Mouse (Mus musculus) heart, embryonic 11.5 days (tissue): ENCODE data around the gene Mb21d2. TPM values are rescaled to one million over a fixed set of nuclear protein-coding genes. Genes with fewer than 3 reads are reported as not detected.

Experiments used
- ATAC-seq: fragments of 200-750 bp; cut with Nextera tagmentation; replicated peaks from 2 replicates; pipeline ENCODE4 v1.8.0; 2017; ENCODE audit warnings: moderate library complexity; ENCODE audit not compliant: insufficient number of reproducible peaks, low FRiP score, low TSS enrichment
- H3K27ac ChIP-seq: fragments of 300-500 bp; sonication (generic); 2 replicates; pipeline ENCODE4 v1.5.1; 2014; ENCODE audit warnings: mild to moderate bottlenecking, low read depth, low read length
- H3K27me3 ChIP-seq: fragments of 300-500 bp; sonication (generic); 2 replicates; pipeline ENCODE4 v1.6.1; 2014; ENCODE audit warnings: mild to moderate bottlenecking, low read length, mixed read lengths; ENCODE audit not compliant: control insufficient read depth, insufficient read depth
- H3K36me3 ChIP-seq: fragments of 300-500 bp; sonication (generic); 2 replicates; pipeline ENCODE4 v1.6.1; 2014; ENCODE audit warnings: mild to moderate bottlenecking, low read length, moderate library complexity, mixed read lengths; ENCODE audit not compliant: control insufficient read depth, insufficient read depth
- H3K4me1 ChIP-seq: fragments of 300-500 bp; sonication (generic); 2 replicates; pipeline ENCODE4 v1.6.1; 2014; ENCODE audit warnings: low read length; ENCODE audit not compliant: control insufficient read depth, insufficient read depth
- H3K4me2 ChIP-seq: fragments of 300-500 bp; sonication (generic); 2 replicates; pipeline ENCODE4 v1.6.1; 2014; ENCODE audit warnings: mild to moderate bottlenecking, moderate library complexity
- H3K4me3 ChIP-seq: fragments of 300-500 bp; sonication (generic); 2 replicates; pipeline ENCODE4 v1.5.1; 2014; ENCODE audit warnings: low read depth, low read length
- H3K9ac ChIP-seq: fragments of 300-500 bp; sonication (generic); 2 replicates; pipeline ENCODE4 v1.6.1; 2014; ENCODE audit warnings: mild to moderate bottlenecking, low read depth, low read length, moderate library complexity
- H3K9me3 ChIP-seq: fragments of 300-500 bp; sonication (generic); replicated peaks from 2 replicates; pipeline ENCODE4 v1.6.1; 2016; ENCODE audit warnings: low read length; ENCODE audit not compliant: control insufficient read depth
- WGBS: fragments of 180-500 bp; shearing (Covaris S2); extraction: QIAGEN DNeasy Blood & Tissue Kit; methylation state at CpG from one replicate; pipeline ENCODE4 v1.1.7; 2014; ENCODE audit not compliant: insufficient replicate concordance; 5-methylcytosine and 5-hydroxymethylcytosine counted together
- polyA plus RNA-seq: library from polyadenylated mRNA; unstranded; fragments of >200 nt; fragmentation: Nextera tagmentation; extraction: Ambion mirVana; gene quantifications from 2 replicates; pipeline ENCODE4 v1.2.1, GENCODE M21; 2014

Gene Mb21d2
- 5.8 and 6.9 TPM in 2 replicates for polyA plus RNA-seq

GRCm38 (mm10) chr16:28928815-28929685, at the start of gene Mb21d2:
Gene Mb21d2 (minus strand): TSS chr16:28929673.
- Histone ChIP-seq H3K4me2 (peak within 1 kb of the TSS; percentile 83), H3K9ac (peak within 1 kb of the TSS; percentile 91), H3K27ac (peak within 1 kb of the TSS; percentile 91), H3K9me3 (no peaks in the 10 kb centered on the region), H3K4me1 (peaks cover 11% of the 10 kb centered on the region), H3K4me3 (peak within 1 kb of the TSS; percentile 91), H3K36me3 (no peaks in the 10 kb centered on the region), H3K27me3 (no peaks in the 10 kb centered on the region)
- ATAC-seq = peak; percentile 19; the same call in 1 of the 2 replicates
- WGBS = under 1% methylated on average over 69 of the region's 73 CpGs

- Histone ChIP-seq H3K27ac (no peak overlapping the region), H3K4me1 (no peaks in the 10 kb centered on the region), H3K27me3 (no peaks in the 10 kb centered on the region), H3K36me3 (no peaks in the 10 kb centered on the region), H3K9ac (no peak overlapping the region), H3K4me3 (no peak overlapping the region), H3K9me3 (no peaks in the 10 kb centered on the region), H3K4me2 (no peak overlapping the region)
- WGBS = 68% methylated on average over 2 of the region's 2 CpGs
- ATAC-seq = no peak
Measured at GRCm38 (mm10) chr16:28966236-28966635, 36.8 kb upstream of the Mb21d2 start.

DNA sequence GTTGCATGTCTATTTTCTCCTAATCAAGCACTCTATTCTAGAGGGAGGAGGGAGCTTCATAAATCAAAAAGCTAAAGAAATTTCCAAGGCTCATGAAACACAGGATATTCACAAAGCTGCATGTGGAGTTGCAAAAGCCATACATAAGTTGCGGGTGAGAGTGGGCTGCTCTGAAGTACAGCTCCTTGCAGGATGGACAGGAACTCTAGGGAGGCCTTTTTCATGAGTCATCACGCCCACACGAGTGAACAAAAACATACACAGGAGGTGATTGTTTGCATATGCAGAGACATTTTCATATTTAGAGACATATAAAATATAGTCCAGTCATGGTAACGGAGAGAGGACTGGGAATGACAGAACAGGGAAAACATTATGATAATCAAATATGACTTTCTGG, 34.6 kb upstream of the Mb21d2 start:
- H3K27ac ChIP-seq = no peak overlapping the region
- WGBS = 63% methylated on average over 4 of the region's 4 CpGs
- H3K27me3 ChIP-seq = no peaks in the 10 kb centered on the region
- no peaks in the 10 kb centered on the region for H3K9me3 ChIP-seq
- H3K4me1 ChIP-seq = no peaks in the 10 kb centered on the region
- no peak overlapping the region for H3K4me2 ChIP-seq
- H3K4me3 ChIP-seq = no peak overlapping the region
- no peaks in the 10 kb centered on the region for H3K36me3 ChIP-seq
- ATAC-seq = no peak
- no peak overlapping the region for H3K9ac ChIP-seq

DNA sequence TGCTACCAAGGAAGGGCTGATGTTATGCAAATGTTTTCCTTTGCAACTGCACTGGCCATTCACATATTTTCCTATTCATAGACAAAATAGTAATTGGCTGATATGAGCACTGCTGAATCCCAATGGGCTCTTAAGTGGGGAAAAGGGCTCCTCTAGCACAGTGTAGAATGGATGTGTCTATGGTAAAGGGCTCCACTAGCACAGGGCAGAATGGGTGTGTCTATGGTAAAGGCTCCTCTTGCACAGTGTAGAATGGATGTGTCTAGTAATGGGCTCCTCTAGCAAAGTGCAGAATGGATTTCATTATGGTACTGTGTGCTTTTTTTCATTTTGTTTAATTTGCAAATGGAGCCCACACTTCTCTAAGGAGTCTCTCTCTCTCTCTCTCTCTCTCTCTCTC, 33.5 kb upstream of the Mb21d2 start:
- Histone ChIP-seq H3K27me3 (no peaks in the 10 kb centered on the region), H3K36me3 (no peaks in the 10 kb centered on the region), H3K4me2 (no peak overlapping the region), H3K9ac (no peak overlapping the region), H3K4me1 (no peaks in the 10 kb centered on the region), H3K9me3 (no peaks in the 10 kb centered on the region), H3K27ac (no peak overlapping the region), H3K4me3 (no peak overlapping the region)
- ATAC-seq = no peak

- Histone ChIP-seq H3K4me3 (no peak overlapping the region), H3K4me2 (no peak overlapping the region), H3K36me3 (no peaks in the 10 kb centered on the region), H3K9me3 (no peaks in the 10 kb centered on the region), H3K27me3 (no peaks in the 10 kb centered on the region), H3K9ac (no peak overlapping the region), H3K4me1 (no peaks in the 10 kb centered on the region), H3K27ac (no peak overlapping the region)
- no peak for ATAC-seq
- WGBS = 76% methylated on average over 5 of the region's 5 CpGs
Measured at GRCm38 (mm10) chr16:28949810-28950209, 20.3 kb upstream of the Mb21d2 start.

- no peaks in the 10 kb centered on the region for H3K9me3 ChIP-seq
- no peak overlapping the region for H3K9ac ChIP-seq
- H3K36me3 ChIP-seq = no peaks in the 10 kb centered on the region
- WGBS = 59% methylated on average over 2 of the region's 2 CpGs
- no peak overlapping the region for H3K27ac ChIP-seq
- H3K4me2 ChIP-seq = no peak overlapping the region
- no peaks in the 10 kb centered on the region for H3K27me3 ChIP-seq
- ATAC-seq = no peak
- no peak overlapping the region for H3K4me3 ChIP-seq
- H3K4me1 ChIP-seq = peaks cover 6% of the 10 kb centered on the region; the same call in 1 of the 2 replicates
Measured at GRCm38 (mm10) chr16:28943254-28943653, 13.8 kb upstream of the Mb21d2 start.

DNA sequence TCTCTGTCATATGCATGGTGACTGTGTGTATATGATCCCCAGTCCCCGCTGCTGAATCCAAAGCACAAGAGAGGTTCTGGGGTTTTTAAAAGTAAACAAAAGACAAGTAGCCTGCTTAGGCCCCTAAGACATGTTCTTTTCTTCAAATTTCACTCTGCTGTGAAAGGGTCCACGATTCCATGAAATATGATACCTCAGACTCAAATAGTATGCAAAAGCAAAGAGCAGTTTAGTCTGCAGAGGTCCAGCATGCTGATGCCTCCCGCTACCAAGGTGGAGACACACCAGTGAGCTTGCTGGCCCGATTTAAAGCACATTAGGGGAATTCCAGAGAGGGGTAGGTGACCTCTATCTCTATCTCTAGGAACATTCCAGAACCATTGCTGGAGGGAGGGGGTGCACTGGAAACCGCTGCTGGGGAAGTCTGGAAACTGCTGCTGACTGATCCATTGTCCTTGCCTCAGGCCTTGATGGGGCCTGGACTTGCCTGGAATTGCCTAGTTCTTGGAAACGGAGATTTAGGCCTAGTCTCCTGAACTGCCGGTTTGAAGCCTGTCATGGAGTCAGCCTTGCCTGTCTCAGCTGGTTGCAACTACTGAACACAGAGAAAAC, 6.8 kb upstream of the Mb21d2 start:
- ATAC-seq = 0 out of 2 replicates have a peak, but pooled peaks have one; percentile 10
- Histone ChIP-seq H3K4me1 (peaks cover 8% of the 10 kb centered on the region; the same call in 1 of the 2 replicates), H3K27ac (no peak overlapping the region), H3K9ac (no peak overlapping the region), H3K27me3 (no peaks in the 10 kb centered on the region), H3K36me3 (no peaks in the 10 kb centered on the region), H3K4me2 (no peak overlapping the region), H3K9me3 (no peaks in the 10 kb centered on the region), H3K4me3 (no peak overlapping the region)
- WGBS = 56% methylated on average over 7 of the region's 7 CpGs

DNA sequence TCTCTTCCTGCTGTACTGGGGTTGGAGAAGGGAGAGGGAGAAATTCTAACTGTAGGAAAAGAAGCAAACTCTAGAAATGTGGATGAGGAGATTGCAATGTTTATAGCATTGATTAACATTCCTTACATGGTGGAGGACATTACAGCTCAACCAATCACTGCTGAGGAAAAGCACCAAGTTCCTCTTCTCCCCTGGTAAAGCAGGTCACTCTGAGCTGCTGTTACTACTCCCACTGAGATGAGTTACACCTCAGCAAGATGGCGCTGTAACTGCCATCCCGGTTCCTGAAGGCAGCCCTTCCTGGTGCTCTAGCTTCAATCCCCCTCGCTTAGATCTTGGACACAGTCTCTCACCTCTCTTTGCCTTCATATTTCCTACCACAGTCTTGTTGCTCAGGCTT, 6.2 kb upstream of the Mb21d2 start:
- Histone ChIP-seq H3K27me3 (no peaks in the 10 kb centered on the region), H3K9me3 (no peaks in the 10 kb centered on the region), H3K4me1 (peaks cover 8% of the 10 kb centered on the region; the same call in 1 of the 2 replicates), H3K27ac (no peak overlapping the region), H3K4me3 (no peak overlapping the region), H3K36me3 (no peaks in the 10 kb centered on the region), H3K4me2 (no peak overlapping the region), H3K9ac (no peak overlapping the region)
- WGBS = 65% methylated on average over 3 of the region's 3 CpGs
- no peak for ATAC-seq
